Mouse (Mus musculus) embryonic fibroblast, embryonic 13.5 days (primary cell): Measurements from ENCODE around the gene Lypla2.

Source experiments
- CTCF ChIP-seq: IDR thresholded peaks from 2 replicates; pipeline ENCODE4 v1.5.1; 2011; ENCODE audit warnings: mild to moderate bottlenecking, control low read depth, low read length, moderate library complexity, borderline replicate concordance; ENCODE audit not compliant: insufficient read depth
- POLR2A ChIP-seq: IDR thresholded peaks from 2 replicates; pipeline ENCODE4 v1.6.1; 2011; ENCODE audit warnings: low read depth, mild to moderate bottlenecking, control low read depth, low read length, moderate library complexity

DNA sequence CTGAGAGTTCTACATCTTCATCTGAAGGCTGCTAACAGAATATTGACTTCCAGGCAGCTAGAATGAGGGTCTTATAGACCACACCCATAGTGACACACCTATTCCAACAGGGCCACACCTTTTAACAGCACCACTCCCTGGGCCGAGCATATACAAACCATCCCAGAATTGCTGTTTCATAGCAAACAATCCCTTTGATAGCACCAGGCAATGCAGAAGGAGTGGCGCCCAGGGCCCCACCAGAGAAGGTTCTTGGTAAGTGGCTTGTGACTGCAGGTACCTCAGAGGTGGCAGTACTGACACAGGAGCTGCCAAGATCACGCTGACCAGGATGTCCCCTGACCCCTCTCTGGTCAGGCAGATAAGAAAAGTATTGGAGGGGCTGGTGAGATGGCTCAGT, 19.2 kb downstream of the Lypla2 start:
- TF ChIP-seq CTCF (no peak), POLR2A (no peak)
